Mouse (Mus musculus) monocyte, adult 5-6 weeks (primary cell): ENCODE measurements around the gene Cfap221. TPM values are rescaled to one million over a fixed set of nuclear protein-coding genes. Genes with fewer than 3 reads are reported as not detected.

Experiments used
- ATAC-seq: fragments of 153-309, 156-312 bp; replicated peaks from 2 replicates; pipeline ENCODE4 v1.8.0; 2017; ENCODE audit warnings: mild to moderate bottlenecking; ENCODE audit not compliant: low TSS enrichment, insufficient number of reproducible peaks, severe bottlenecking, poor library complexity, low FRiP score
- total RNA-seq: library from RNA; stranded (forward); fragments of 200-1000, 200-491, 200-594 nt; gene quantifications from 3 replicates; pipeline ENCODE4 v1.2.3, GENCODE M21; 2017

Gene Cfap221
- total RNA-seq = not detected in 3 replicates

GRCm38 (mm10) chr1:119996798-119997581 is at the start of gene Cfap221:
Gene Cfap221, minus strand, starts transcription at chr1:119997234.
- no peak; the same call in 1 of the 2 replicates for ATAC-seq

DNA sequence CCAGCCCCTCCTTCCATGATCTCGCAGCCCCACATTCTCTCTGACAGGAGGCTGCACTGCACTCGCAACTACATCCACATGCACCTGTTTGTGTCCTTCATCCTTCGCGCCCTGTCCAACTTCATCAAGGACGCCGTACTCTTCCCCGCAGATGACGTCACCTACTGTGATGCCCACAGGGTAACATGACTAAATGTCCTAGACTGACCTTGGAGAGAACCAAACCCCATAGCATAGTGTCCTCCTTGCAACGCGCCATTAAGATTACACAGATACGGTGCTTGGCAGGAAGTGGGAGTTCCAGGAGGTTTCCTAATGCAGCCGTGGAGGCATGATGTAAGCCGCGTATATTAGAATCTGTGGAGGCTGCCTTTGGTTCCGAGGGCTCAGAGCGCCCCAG is 47.5 kb upstream of the Cfap221 start:
- ATAC-seq = no peak

- ATAC-seq = no peak
Observed at GRCm38 (mm10) chr1:120042421-120042820, 45.4 kb upstream of the Cfap221 start.

GRCm38 (mm10) chr1:120038594-120038993 is 41.6 kb upstream of the Cfap221 start:
- ATAC-seq = no peak

DNA sequence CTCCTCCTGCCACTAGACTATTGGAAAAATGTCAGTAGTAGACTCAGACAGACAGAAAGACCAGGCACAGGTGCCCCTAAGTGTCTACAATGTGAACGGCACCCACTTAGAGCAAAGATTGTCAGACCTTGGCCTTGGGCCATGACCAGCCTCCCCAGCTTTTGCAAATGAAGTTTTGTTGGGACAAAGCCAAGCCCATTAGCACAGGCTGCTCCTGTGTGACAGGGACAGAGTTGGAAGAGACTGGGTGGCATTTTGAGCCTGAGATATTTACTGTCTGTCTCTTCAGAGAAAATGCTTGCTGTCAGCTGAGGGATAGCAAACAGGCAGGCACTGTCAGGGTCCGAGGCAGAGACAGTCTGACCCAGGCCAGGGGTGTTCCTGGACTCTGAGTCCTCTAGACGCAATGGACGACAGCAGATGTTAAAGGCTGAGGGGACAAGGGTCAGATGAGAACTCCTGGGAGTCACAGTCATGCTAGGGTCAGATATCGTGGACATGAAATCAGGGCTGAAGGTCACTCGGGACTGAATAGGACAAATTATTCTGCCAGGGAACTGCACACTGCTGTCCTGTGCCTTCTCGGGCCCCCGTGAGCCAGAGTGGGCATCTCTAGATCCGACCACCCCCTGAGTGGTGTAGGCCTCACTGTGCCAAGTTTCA is 40.1 kb upstream of the Cfap221 start:
- ATAC-seq = no peak

GRCm38 (mm10) chr1:120035456-120036034 is 38.5 kb upstream of the Cfap221 start:
- ATAC-seq = no peak

GRCm38 (mm10) chr1:120034793-120035192 is 37.8 kb upstream of the Cfap221 start:
- no peak for ATAC-seq

- no peak for ATAC-seq
Observed at GRCm38 (mm10) chr1:120033469-120033854, 36.4 kb upstream of the Cfap221 start.

DNA sequence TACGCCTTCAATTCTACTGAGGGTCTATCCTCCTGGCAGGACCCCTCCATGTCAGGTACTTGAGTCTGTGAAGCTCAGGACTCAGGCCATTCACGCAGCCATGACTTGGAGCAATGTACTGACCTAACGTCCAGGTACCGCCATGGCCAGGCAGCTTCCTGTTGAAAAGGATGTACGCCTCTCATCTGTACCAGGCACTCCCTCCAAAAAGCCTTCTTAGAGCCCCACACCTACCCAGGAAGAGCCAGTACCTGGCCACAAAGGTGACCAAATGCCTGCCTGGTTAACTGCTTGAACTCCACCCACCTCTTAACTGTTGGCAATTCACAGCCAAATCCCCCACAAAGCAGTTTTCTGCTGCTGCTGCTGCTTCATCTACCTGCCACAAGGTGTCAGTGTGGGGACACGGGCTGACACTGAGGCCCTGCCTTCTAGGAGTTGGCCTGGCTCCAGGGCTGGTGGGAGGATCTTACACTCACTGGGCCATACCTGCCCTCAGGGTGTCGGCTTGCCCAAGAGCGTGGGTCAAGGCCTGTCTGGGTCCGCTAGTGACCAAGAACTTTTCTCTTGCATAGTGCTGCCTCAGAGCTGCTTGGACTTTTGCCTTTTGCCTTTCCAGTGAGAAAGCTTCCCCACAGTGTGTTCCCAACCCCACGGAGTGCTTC is 35.9 kb upstream of the Cfap221 start:
- peak; percentile 58; the same call in 1 of the 2 replicates for ATAC-seq

DNA sequence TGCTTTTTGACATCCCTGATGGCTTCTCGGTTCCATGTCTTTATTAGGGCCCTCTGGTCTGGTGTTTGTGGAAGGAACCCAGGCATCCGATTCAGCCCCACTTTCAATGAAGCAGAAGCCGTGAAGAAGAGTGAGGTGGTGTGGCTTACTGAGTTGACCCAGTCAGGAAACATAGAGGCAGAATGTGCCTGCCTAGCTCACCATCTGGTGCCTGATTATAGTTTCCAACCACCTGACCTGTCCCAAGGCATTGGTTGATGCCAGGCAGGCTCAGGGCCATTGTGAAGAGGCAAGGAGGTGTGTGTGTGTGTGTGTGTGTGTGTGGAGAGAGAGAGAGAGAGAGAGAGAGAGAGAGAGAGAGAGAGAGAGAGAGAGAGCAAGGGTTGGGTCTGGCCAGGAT is 33.4 kb upstream of the Cfap221 start:
- ATAC-seq = no peak

DNA sequence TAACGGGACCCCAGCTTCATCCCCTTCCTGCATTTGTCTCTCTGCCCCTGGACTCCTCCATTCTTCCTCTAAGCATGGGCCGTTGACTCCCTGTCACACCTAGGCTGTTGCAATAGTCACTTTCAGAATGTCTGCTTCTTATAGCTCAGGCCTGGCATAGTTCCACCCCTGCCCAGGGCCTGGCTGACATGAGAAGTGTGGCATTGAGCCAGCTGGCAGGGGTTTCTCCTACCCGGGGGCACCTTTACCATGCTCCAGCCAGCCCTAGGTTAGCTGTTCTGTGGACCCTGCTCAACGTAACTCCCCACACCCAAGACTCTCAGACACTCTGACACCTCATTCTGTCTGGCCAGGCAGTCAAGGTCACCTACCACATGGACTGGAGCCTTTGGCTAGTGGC is 30.7 kb upstream of the Cfap221 start:
- ATAC-seq = no peak

GRCm38 (mm10) chr1:120025050-120025439 is 28.0 kb upstream of the Cfap221 start:
- no peak for ATAC-seq

DNA sequence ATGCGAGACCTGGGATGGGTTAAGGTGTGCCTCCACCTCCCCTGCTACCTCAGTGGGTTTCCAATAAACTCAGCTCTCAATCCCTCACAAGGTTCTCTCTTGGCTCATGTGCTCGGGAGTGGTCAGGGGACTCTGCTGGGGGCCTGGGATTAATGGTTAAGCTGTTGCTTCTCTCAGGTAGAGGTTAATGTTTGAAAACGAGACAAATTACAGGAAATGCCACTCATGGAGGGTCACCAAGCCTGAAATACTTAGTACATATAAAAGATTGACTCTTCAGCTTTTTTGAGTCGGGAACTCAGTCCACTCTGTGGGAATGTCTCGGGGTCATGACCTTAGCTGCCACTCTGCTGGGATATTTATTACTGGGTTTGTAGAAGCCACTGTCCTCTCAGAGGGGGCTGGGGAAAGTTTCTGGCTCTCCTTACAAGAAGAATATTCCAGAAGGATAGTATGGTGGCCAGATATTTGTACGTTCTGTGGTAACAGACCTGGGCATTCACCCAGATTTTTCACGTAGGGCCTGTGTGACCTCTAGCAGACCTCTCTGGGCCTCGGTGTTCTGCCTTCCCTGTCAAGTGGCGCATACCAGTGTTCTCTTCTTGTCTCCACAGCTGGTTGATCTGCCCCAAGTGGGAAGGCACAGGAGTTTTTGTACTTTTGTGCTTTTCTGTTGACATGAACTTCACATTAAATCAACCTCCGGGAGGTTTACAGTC is 27.5 kb upstream of the Cfap221 start:
- no peak for ATAC-seq

- no peak for ATAC-seq
Observed at GRCm38 (mm10) chr1:120021951-120022350, 24.9 kb upstream of the Cfap221 start.

DNA sequence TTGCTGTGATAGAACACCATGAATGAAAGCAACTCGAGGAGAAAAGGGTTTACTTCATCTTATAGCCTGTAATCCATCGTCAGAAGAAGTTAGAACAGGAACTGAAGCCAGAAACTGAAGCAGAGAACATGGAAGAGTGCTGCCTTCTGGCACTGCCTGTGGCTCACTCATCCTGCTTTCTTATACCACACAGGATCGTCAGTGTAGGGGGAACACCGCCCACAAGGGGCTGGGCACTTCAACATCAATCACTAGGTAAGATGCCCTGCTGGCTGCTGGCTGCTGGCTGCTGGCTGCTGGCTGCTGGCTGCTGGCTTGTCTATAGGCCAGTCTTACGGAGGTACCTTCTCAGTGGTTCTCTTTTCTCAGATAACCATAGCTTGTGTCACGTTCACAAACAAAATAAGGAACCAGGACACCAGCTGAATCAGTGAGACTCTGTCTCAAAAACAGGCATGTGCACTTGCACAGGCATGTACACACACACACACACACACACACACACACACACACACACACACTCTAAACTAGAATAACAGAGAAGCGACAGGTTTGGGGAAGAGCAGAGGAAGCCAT is 23.4 kb upstream of the Cfap221 start:
- peak; percentile 36; the same call in 1 of the 2 replicates for ATAC-seq

DNA sequence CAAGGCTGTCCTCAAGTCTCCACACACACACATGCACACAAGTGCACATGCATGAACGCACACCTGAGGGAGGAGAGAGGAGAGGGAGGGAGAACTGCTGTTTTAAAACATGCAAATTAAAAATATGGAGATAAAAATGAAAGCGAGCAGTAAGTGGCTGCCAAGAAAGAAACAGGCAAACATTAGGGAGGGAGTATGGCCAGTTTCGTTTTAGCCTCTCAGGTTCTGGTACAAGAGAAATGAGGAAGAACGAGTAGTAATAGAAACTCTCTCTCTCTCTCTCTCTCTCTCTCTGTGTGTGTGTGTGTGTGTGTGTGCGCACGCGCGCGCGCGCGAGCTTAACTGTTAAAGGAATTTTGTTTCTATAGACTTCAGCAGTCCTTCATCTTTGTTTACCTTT is 22.4 kb upstream of the Cfap221 start:
- no peak for ATAC-seq

DNA sequence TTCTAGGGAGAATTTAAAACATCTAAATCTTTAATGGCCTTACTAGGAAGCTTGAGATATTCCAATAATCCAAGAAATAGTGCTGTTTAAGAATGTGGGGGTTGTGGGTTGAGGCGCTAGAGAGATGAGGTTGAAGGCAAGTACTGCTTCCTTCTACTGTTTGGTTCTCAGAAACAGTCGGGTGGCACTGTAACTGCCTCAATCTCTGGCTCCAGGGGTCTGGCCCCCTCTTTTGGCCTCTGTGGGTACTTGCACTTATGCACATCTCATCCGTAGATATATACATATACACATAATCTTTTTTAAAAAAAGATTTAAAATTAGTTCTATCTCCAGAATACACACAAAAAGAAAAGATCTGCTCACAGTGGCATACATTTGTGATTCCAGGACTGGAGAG is 21.9 kb upstream of the Cfap221 start:
- no peak for ATAC-seq

DNA sequence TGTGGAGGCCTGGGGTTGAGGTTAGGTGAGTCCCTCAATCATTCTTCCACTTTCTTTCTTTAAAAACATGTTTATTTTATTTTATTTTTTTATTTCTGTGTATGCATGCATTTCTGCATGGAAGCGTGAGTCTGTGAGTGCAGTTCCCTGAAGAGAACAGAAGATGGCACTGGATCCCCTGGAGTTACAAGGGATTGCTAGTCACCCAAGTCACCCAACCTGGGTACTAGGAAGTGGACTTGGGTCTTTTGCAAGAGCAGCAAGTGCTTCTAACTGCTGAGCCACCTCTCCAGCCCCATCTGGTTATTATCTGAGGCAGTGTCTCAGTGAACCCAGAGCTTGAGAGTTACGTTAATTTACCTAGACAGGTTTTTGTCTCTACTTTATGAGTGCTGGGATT is 19.2 kb upstream of the Cfap221 start:
- no peak for ATAC-seq
